11 mouse cellular contexts compared by ENCODE assay signal in the genomic region with DNA sequence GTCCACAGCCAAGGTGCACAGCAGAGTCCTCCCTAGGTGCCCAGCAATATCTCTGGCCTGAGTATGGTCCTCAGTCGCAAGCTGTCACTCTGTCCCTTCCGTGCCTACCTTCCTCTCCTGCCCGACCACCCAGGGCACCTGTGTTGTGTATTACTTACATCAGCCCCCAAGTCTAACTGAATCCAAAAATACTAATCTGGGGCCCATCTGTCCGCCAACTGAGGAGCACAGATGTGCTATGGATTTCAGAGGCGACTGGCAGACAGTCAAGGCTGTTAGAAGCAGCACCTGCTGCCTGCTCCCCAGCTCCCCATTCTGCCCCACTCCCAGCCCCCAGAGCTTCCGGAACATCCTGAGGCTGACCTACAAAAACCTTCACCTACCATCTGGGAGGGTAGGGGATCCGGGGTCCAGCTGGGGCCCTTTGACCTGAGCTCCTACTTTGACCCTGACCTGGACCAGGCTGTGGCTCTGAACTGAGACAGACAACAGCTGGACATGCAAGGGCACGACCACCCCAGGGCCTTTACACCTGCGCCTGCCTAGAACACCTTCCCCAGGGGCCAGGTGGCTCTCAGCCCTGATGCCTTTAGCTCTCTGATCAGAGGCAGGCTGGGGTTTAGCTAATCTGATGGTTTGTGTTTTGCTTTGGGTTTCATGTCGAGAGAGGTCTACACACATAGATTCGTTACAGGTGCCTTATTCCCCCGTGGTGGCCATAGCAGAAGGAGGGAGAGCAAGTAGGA. TPM values are rescaled to one million over a fixed set of nuclear protein-coding genes. Genes with fewer than 3 reads are reported as not detected.
A peak's percentile ranks its signal among the peaks of the same experiment; 100 is the strongest.
DNase-seq lines count a peak whose midpoint lies in the region; ATAC-seq and TF ChIP-seq lines count a peak whose summit lies in the region.
"Had no signal": no experiment of that assay in that cellular context is flagged by ENCODE, and none has a peak within 500 bp of the region (broad histone marks: within the 10 kb centered on the region; RNA-seq: fewer than 3 reads in every experiment).

No protein-coding gene starts in this region.

- H3K36me3 ChIP-seq in heart, embryonic 14.5 days (ENCODE audit: control insufficient read depth, insufficient read depth, low read length) = no peaks in the 10 kb centered on the region
- no peaks in the 10 kb centered on the region for H3K36me3 ChIP-seq in heart, embryonic 12.5 days
- H3K36me3 ChIP-seq in neural tube, embryonic 14.5 days (ENCODE audit: control insufficient read depth, insufficient read depth, low read length) = no peaks in the 10 kb centered on the region
- no peaks in the 10 kb centered on the region for H3K36me3 ChIP-seq in liver, postnatal 0 days (replicated peaks; ENCODE audit: insufficient read depth, low read length)
- H3K36me3 ChIP-seq: kidney, embryonic 15.5 days; limb, embryonic 15.5 days; midbrain, embryonic 12.5 days had no signal

- TF ChIP-seq EP300 in liver, postnatal 0 days (IDR thresholded peaks at IDR 0.05; ENCODE audit: low read depth) = no peak

- peaks cover 0 to 4% of the 10 kb centered on the region in 2 experiments; a peak in 2 of 4 replicates for H3K4me1 ChIP-seq in heart, embryonic 14.5 days (ENCODE audit: control insufficient read depth in 2 of 2, insufficient read depth in 2 of 2, low read length in 2 of 2)
- H3K4me1 ChIP-seq in heart, embryonic 12.5 days (replicated peaks) = peaks cover 15% of the 10 kb centered on the region
- H3K4me1 ChIP-seq in neural tube, embryonic 14.5 days (ENCODE audit: control insufficient read depth, insufficient read depth, low read length) = peaks cover 3% of the 10 kb centered on the region; the same call in 1 of the 2 replicates
- peaks cover 28% of the 10 kb centered on the region for H3K4me1 ChIP-seq in liver, postnatal 0 days (ENCODE audit: insufficient read depth)

- H3K27me3 ChIP-seq in heart, embryonic 14.5 days (ENCODE audit: control insufficient read depth, insufficient read depth, low read length) = peaks cover 24% of the 10 kb centered on the region
- H3K27me3 ChIP-seq in heart, embryonic 12.5 days (replicated peaks) = peaks cover 78% of the 10 kb centered on the region
- H3K27me3 ChIP-seq in neural tube, embryonic 14.5 days (ENCODE audit: control insufficient read depth, insufficient read depth, low read length) = no peaks in the 10 kb centered on the region
- peaks cover 10% of the 10 kb centered on the region for H3K27me3 ChIP-seq in liver, postnatal 0 days (ENCODE audit: insufficient read depth, low read length)
- H3K27me3 ChIP-seq: midbrain, embryonic 12.5 days had no signal

- H3K9ac ChIP-seq in heart, embryonic 14.5 days (ENCODE audit: low read length) = no peak overlapping the region
- H3K9ac ChIP-seq in heart, embryonic 12.5 days = no peak overlapping the region
- no peak overlapping the region for H3K9ac ChIP-seq in neural tube, embryonic 14.5 days (replicated peaks; ENCODE audit: low read depth, low read length)
- H3K9ac ChIP-seq in liver, postnatal 0 days (replicated peaks) = peak overlapping the region; percentile 11; the same call in 1 of the 2 replicates
- H3K9ac ChIP-seq: kidney, embryonic 15.5 days; limb, embryonic 15.5 days; midbrain, embryonic 12.5 days had no signal

- no peak overlapping the region for H3K4me3 ChIP-seq in heart, embryonic 14.5 days (ENCODE audit: control insufficient read depth in 1 of 2, insufficient read depth in 1 of 2, low read depth in 1 of 2, low read length in 2 of 2)
- H3K4me3 ChIP-seq in heart, embryonic 12.5 days = no peak overlapping the region
- no peak overlapping the region for H3K4me3 ChIP-seq in neural tube, embryonic 14.5 days (ENCODE audit: low read depth, low read length)
- H3K4me3 ChIP-seq in liver, postnatal 0 days (ENCODE audit: low read depth, low read length) = no peak overlapping the region
- H3K4me3 ChIP-seq: kidney, embryonic 15.5 days; limb, embryonic 15.5 days; midbrain, embryonic 12.5 days had no signal

- WGBS in heart, embryonic 14.5 days = 76% methylated on average over 12 of the region's 12 CpGs
- WGBS in heart, embryonic 12.5 days = 75% methylated on average over 12 of the region's 12 CpGs
- WGBS in neural tube, embryonic 14.5 days = 68% methylated on average over 12 of the region's 12 CpGs
- 42% methylated on average over 12 of the region's 12 CpGs for WGBS in liver, postnatal 0 days (ENCODE audit: insufficient replicate concordance)

- H3K4me2 ChIP-seq in heart, embryonic 14.5 days (ENCODE audit: low read length) = no peak overlapping the region
- H3K4me2 ChIP-seq in heart, embryonic 12.5 days = no peak overlapping the region
- no peak overlapping the region for H3K4me2 ChIP-seq in neural tube, embryonic 14.5 days (ENCODE audit: low read depth, low read length)
- H3K4me2 ChIP-seq in liver, postnatal 0 days (ENCODE audit: low read depth, low read length) = peak overlapping the region; percentile 16; the same call in 1 of the 2 replicates
- H3K4me2 ChIP-seq: kidney, embryonic 15.5 days; limb, embryonic 15.5 days; midbrain, embryonic 12.5 days had no signal

- no peak for DNase-seq in neural tube, embryonic 10.5 days (ENCODE audit: extremely low spot score, low spot score)
- DNase-seq in liver, postnatal 0 days = no peak
- no peak for DNase-seq in frontal cortex, postnatal 10 days (ENCODE audit: low spot score in 2 of 2)
- DNase-seq in lung, postnatal 4 days = no peak
- DNase-seq: cerebellum, postnatal 14 days had no signal

- H3K27ac ChIP-seq in heart, embryonic 14.5 days (replicated peaks in 1 of 2; ENCODE audit: control insufficient read depth in 1 of 2, insufficient read depth in 1 of 2, low read depth in 2 of 2, low read length in 2 of 2) = peak overlapping the region; percentile 23 to 62; a peak in 2 of 4 replicates
- H3K27ac ChIP-seq in heart, embryonic 12.5 days (ENCODE audit: poor library complexity, severe bottlenecking) = no peak overlapping the region
- 0 out of 2 replicates have a peak overlapping the region, but pooled peaks have one; percentile 22 for H3K27ac ChIP-seq in neural tube, embryonic 14.5 days (ENCODE audit: low read depth, low read length)
- no peak overlapping the region for H3K27ac ChIP-seq in liver, postnatal 0 days (ENCODE audit: low read depth)
- H3K27ac ChIP-seq: limb, embryonic 15.5 days; midbrain, embryonic 12.5 days had no signal

- no peak for ATAC-seq in heart, embryonic 14.5 days (ENCODE audit: insufficient number of reproducible peaks, insufficient read depth, low FRiP score, low read depth)
- no peak; the same call in 1 of the 2 replicates for ATAC-seq in heart, embryonic 12.5 days (ENCODE audit: insufficient number of reproducible peaks, low FRiP score)
- no peak for ATAC-seq in neural tube, embryonic 14.5 days (ENCODE audit: low read depth)
- peak; percentile 13; the same call in 1 of the 2 replicates for ATAC-seq in liver, postnatal 0 days

- no peaks in the 10 kb centered on the region for H3K9me3 ChIP-seq in heart, embryonic 14.5 days (ENCODE audit: control insufficient read depth, low read length)
- H3K9me3 ChIP-seq in heart, embryonic 12.5 days (replicated peaks) = no peaks in the 10 kb centered on the region
- H3K9me3 ChIP-seq in neural tube, embryonic 14.5 days (ENCODE audit: control insufficient read depth, low read length) = no peaks in the 10 kb centered on the region
- H3K9me3 ChIP-seq in liver, postnatal 0 days (ENCODE audit: low read length) = no peaks in the 10 kb centered on the region
- H3K9me3 ChIP-seq: kidney, embryonic 15.5 days; limb, embryonic 15.5 days; midbrain, embryonic 12.5 days had no signal

- no peak for TF ChIP-seq CTCF in liver, postnatal 0 days (IDR thresholded peaks at IDR 0.05; ENCODE audit: low read depth)

RNA-seq across cellular contexts. Expression of gene Cbfa2t3, which starts 13.7 kb away (rescaled TPM):
- 4.2 and 6.2 TPM in 2 replicates for polyA plus RNA-seq in heart, embryonic 14.5 days (2014; fragmentation: Nextera tagmentation; extraction: Ambion mirVana)
- 6.2 TPM in 2 replicates for polyA plus RNA-seq in heart, embryonic 12.5 days (2016; fragmentation: Nextera tagmentation; extraction: Ambion mirVana)
- 23.5 and 23.9 TPM in 2 replicates for polyA plus RNA-seq in neural tube, embryonic 14.5 days (2014; fragmentation: Nextera tagmentation; extraction: Ambion mirVana)
- polyA plus RNA-seq in liver, postnatal 0 days (2015; fragmentation: Nextera tagmentation; extraction: Ambion mirVana) = 2.1 and 2.4 TPM in 2 replicates

Comparison
In these comparisons a context has a peak if more than half of its experiments do, and no peak if none do; other contexts are left out.
1. H3K27ac ChIP-seq: peak in heart, embryonic 14.5 days (2 of 2) and neural tube, embryonic 14.5 days (single experiment); none in heart, embryonic 12.5 days (single experiment) and liver, postnatal 0 days (single experiment).